In genomic region chr10:128321641-128322040, GRCm38 (mm10) we compare ENCODE assay signal across 8 mouse cellular contexts. TPM values are rescaled to one million over a fixed set of nuclear protein-coding genes. Genes with fewer than 3 reads are reported as not detected.
DNase-seq lines count a peak whose midpoint lies in the region; ATAC-seq and TF ChIP-seq lines count a peak whose summit lies in the region.

No protein-coding gene starts in this region.

- WGBS in kidney, embryonic 15.5 days, result 62% methylated on average over 12 of the region's 12 CpGs
- WGBS in intestine, embryonic 15.5 days, result 44% methylated on average over 12 of the region's 12 CpGs

- no peak for TF ChIP-seq POLR2A in myocyte (IDR thresholded peaks at IDR 0.05; ENCODE audit: insufficient read length, low read depth)

- peaks cover 26% of the 10 kb centered on the region for H3K79me2 ChIP-seq in myocyte (ENCODE audit: control insufficient read depth, insufficient read depth)

- no peaks in the 10 kb centered on the region for H3K9me3 ChIP-seq in kidney, embryonic 15.5 days (replicated peaks)
- no peaks in the 10 kb centered on the region for H3K9me3 ChIP-seq in intestine, embryonic 15.5 days

- peak overlapping the region; percentile 67 for H3K4me3 ChIP-seq in kidney, embryonic 15.5 days (replicated peaks)
- H3K4me3 ChIP-seq in intestine, embryonic 15.5 days (replicated peaks), result peak overlapping the region; percentile 91
- peak overlapping the region; percentile 95 for H3K4me3 ChIP-seq in myocyte

- H3K4me1 ChIP-seq in kidney, embryonic 15.5 days, result peaks cover 18% of the 10 kb centered on the region
- H3K4me1 ChIP-seq in intestine, embryonic 15.5 days (replicated peaks), result peaks cover 10% of the 10 kb centered on the region; the same call in 1 of the 2 replicates

- peaks cover 68% of the 10 kb centered on the region for H3K36me3 ChIP-seq in kidney, embryonic 15.5 days
- peaks cover 35% of the 10 kb centered on the region for H3K36me3 ChIP-seq in intestine, embryonic 15.5 days
- H3K36me3 ChIP-seq in myocyte (ENCODE audit: control insufficient read depth, insufficient read depth), result peaks cover 31% of the 10 kb centered on the region

- H3K27me3 ChIP-seq in kidney, embryonic 15.5 days, result no peaks in the 10 kb centered on the region
- no peaks in the 10 kb centered on the region for H3K27me3 ChIP-seq in intestine, embryonic 15.5 days (replicated peaks)
- H3K27me3 ChIP-seq in myocyte (ENCODE audit: control insufficient read depth, insufficient read depth, insufficient read length), result no peaks in the 10 kb centered on the region

- H3K4me2 ChIP-seq in kidney, embryonic 15.5 days, result peak overlapping the region; percentile 84
- H3K4me2 ChIP-seq in intestine, embryonic 15.5 days (replicated peaks), result peak overlapping the region; percentile 78
- peak overlapping the region; percentile 83 for H3K4me2 ChIP-seq in myocyte (ENCODE audit: low read depth)

- peak overlapping the region; percentile 89 for H3K9ac ChIP-seq in kidney, embryonic 15.5 days
- H3K9ac ChIP-seq in intestine, embryonic 15.5 days, result 0 out of 2 replicates have a peak overlapping the region, but pooled peaks have one; percentile 11

- peak overlapping the region; percentile 96 for H3K27ac ChIP-seq in kidney, embryonic 15.5 days
- peak overlapping the region; percentile 42 for H3K27ac ChIP-seq in intestine, embryonic 15.5 days

- peak; percentile 22; the same call in 1 of the 2 replicates for ATAC-seq in kidney, embryonic 15.5 days (replicated peaks; ENCODE audit: low FRiP score)
- ATAC-seq in intestine, embryonic 15.5 days, result no peak

- DNase-seq in kidney, postnatal 10 days, result no peak
- peak; percentile 37 for DNase-seq in embryo, embryonic 10.5 days (ENCODE audit: low spot score)
- DNase-seq in left cerebral cortex, adult 11 months (ENCODE audit: low spot score), result no peak
- DNase-seq in adrenal gland, adult 2 months, result no peak
- no peak for DNase-seq in right cerebral cortex, postnatal 4 days

- peak overlapping the region; percentile 88 for H3ac ChIP-seq in myocyte (ENCODE audit: control insufficient read depth, insufficient read length)

TF ChIP-seq in myocyte, 11 proteins besides CTCF, POLR2A, EP300 and RAD21:
- TF ChIP-seq TCF12 (IDR thresholded peaks at IDR 0.05; ENCODE audit: insufficient read depth, poor library complexity, severe bottlenecking) (no peak), MYOD1 (IDR thresholded peaks at IDR 0.05; ENCODE audit: control insufficient read depth in 1 of 3, insufficient read length in 2 of 3, low read depth in 2 of 3) (no peak), USF1 (IDR thresholded peaks at IDR 0.05; ENCODE audit: low read depth) (no peak), E2F4 (IDR thresholded peaks at IDR 0.05; ENCODE audit: insufficient read depth) (no peak), REST (IDR thresholded peaks at IDR 0.05; ENCODE audit: insufficient read depth, insufficient read length) (no peak), POLR2AphosphoS2 (IDR thresholded peaks at IDR 0.05; ENCODE audit: insufficient read length, low read depth) (no peak), CEBPB (IDR thresholded peaks at IDR 0.05; ENCODE audit: insufficient read depth, poor library complexity, severe bottlenecking) (no peak), MYOG (IDR thresholded peaks at IDR 0.05; ENCODE audit: control insufficient read depth in 1 of 3, insufficient read depth in 1 of 3, insufficient read length in 2 of 3, low read depth in 2 of 3) (no peak), MAX (IDR thresholded peaks at IDR 0.05; ENCODE audit: low read depth) (no peak), TCF3 (IDR thresholded peaks at IDR 0.05; ENCODE audit: insufficient read length, low read depth) (no peak), SRF (IDR thresholded peaks at IDR 0.05; ENCODE audit: control insufficient read depth, insufficient read length, low read depth) (no peak)
TF ChIP-seq in myocyte: peak in this region for 0.

RNA-seq across cellular contexts. Expression of gene Cnpy2, which starts 0.6 kb away (rescaled TPM):
- polyA plus RNA-seq in kidney, embryonic 15.5 days (2015; fragmentation: Nextera tagmentation; extraction: Ambion mirVana), result 331 and 361 TPM in 2 replicates
- polyA plus RNA-seq in intestine, embryonic 15.5 days (2015; fragmentation: Nextera tagmentation; extraction: Ambion mirVana), result 303 and 328 TPM in 2 replicates
- polyA plus RNA-seq in myocyte (2012; fragmentation: generic; extraction: Trizol), result 91.8 TPM
- 100 to 1,000 TPM; 180 to 204 TPM for total RNA-seq in adrenal gland, adult 2 months (2021)
- polyA plus RNA-seq in adrenal gland, adult 2 months (2012; rRNA removed), result 20.1 and 28.6 TPM in 2 replicates

RNA-seq across cellular contexts. Expression of gene Cs, which starts 15.9 kb away (rescaled TPM):
- 200 and 214 TPM in 2 replicates for polyA plus RNA-seq in kidney, embryonic 15.5 days (2015; fragmentation: Nextera tagmentation; extraction: Ambion mirVana)
- polyA plus RNA-seq in intestine, embryonic 15.5 days (2015; fragmentation: Nextera tagmentation; extraction: Ambion mirVana), result 269 and 282 TPM in 2 replicates
- polyA plus RNA-seq in myocyte (2012; fragmentation: generic; extraction: Trizol), result 253 TPM
- total RNA-seq in adrenal gland, adult 2 months (2021), result 100 to 1,000 TPM; 391 to 444 TPM
- 315 and 332 TPM in 2 replicates for polyA plus RNA-seq in adrenal gland, adult 2 months (2012; rRNA removed)

RNA-seq across cellular contexts. Expression of gene Pan2, which starts 18.5 kb away (rescaled TPM):
- 38.4 and 41.7 TPM in 2 replicates for polyA plus RNA-seq in kidney, embryonic 15.5 days (2015; fragmentation: Nextera tagmentation; extraction: Ambion mirVana)
- polyA plus RNA-seq in intestine, embryonic 15.5 days (2015; fragmentation: Nextera tagmentation; extraction: Ambion mirVana), result 26.2 TPM in 2 replicates
- polyA plus RNA-seq in myocyte (2012; fragmentation: generic; extraction: Trizol), result 6.2 TPM
- total RNA-seq in adrenal gland, adult 2 months (2021), result 10 to 100 TPM; 13.8 to 18.3 TPM
- 17.2 and 20.4 TPM in 2 replicates for polyA plus RNA-seq in adrenal gland, adult 2 months (2012; rRNA removed)

RNA-seq across cellular contexts. Expression of gene Il23a, which starts 23.1 kb away (rescaled TPM):
- 0.21 and 0.40 TPM in 2 replicates for polyA plus RNA-seq in kidney, embryonic 15.5 days (2015; fragmentation: Nextera tagmentation; extraction: Ambion mirVana)
- 0.21 and 0.31 TPM in 2 replicates for polyA plus RNA-seq in intestine, embryonic 15.5 days (2015; fragmentation: Nextera tagmentation; extraction: Ambion mirVana)
- 0.24 TPM for polyA plus RNA-seq in myocyte (2012; fragmentation: generic; extraction: Trizol)
- not detected for total RNA-seq in adrenal gland, adult 2 months (2021)
- polyA plus RNA-seq in adrenal gland, adult 2 months (2012; rRNA removed), result not detected in 2 replicates

RNA-seq across cellular contexts. Expression of gene Coq10a, which starts 47.2 kb away (rescaled TPM):
- polyA plus RNA-seq in kidney, embryonic 15.5 days (2015; fragmentation: Nextera tagmentation; extraction: Ambion mirVana), result 13.7 TPM in 2 replicates
- 13.7 TPM in 2 replicates for polyA plus RNA-seq in intestine, embryonic 15.5 days (2015; fragmentation: Nextera tagmentation; extraction: Ambion mirVana)
- 61.2 TPM for polyA plus RNA-seq in myocyte (2012; fragmentation: generic; extraction: Trizol)
- total RNA-seq in adrenal gland, adult 2 months (2021), result 10 to 100 TPM; 72.2 to 77.1 TPM
- polyA plus RNA-seq in adrenal gland, adult 2 months (2012; rRNA removed), result 44.2 and 116 TPM in 2 replicates
